Mouse (Mus musculus): ENCODE measurements at regions not wholly inside any gene's neighbourhood (a gene's known extent, or its start where the extent isn't known, plus 50 kb on each side); places are given as distances from the start of the nearest gene placed in this dataset.

DNA sequence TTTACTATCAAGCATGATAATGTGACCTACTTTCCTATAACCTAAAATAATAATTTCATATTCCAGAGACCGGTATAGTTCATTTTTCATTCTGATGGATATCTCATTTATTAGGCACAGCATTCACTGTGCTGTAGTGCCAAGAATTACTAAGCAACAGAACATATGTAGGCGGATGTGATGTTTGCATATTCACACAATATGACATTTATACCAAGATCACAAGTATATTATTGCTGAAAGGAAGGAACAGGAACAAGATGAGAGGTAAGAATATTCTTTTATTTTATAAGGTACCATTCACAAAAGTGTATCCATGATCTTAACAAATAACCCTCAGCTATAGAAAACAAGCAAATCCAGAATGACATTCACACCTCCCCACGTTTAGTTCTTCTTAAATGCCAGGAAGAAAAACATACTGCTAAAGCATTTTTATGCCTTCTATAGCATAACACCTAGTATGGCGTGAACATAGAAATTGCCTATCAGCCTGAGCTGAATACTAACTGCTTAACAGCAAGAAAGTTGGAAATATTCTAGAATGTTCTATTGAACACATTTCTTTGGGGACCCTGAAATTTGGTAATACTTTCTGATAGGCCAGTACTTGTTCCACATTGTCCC is 1062.8 kb upstream of the Acvr2a start:
- no peak for DNase-seq (ENCODE audit: low spot score)

DNA sequence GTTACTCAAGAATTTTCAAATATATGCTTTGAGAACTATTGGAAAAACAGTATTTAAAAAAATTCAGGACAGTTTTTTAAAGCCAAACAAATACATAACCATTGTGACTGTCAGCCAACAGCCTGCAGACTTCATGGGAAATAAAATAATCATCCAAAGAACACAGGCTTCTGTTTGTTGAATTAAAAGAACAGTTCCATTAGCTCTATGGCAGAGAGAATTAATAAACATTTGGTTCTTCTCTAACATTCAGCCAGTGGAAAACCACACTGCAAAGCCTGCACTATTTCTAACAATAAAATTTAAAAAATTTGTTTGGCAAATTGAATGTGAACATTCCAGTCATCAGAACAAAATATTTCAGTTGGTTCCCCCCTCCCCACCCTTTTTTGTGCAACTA is 1058.2 kb upstream of the Acvr2a start:
- no peak for DNase-seq (ENCODE audit: low spot score)

DNA sequence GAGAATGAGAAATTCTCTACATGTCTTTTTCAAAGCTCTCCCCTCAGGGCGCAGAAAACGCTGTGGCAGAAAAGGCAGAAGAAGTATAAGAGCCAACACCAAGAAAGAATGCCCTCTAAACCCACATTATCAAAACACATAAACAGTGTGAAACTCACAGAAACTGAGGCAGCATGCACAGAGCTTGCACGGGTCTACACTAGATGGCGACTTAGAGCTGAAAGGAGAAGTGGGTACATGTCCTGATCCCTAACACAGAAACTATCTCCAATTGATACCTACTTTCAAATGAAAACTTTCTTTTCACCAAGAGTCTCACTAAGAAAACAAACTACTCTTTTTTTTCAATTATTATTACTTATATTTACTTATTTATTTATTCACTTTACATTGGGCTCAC is 1057.7 kb upstream of the Acvr2a start:
- DNase-seq (ENCODE audit: low spot score) = no peak

DNA sequence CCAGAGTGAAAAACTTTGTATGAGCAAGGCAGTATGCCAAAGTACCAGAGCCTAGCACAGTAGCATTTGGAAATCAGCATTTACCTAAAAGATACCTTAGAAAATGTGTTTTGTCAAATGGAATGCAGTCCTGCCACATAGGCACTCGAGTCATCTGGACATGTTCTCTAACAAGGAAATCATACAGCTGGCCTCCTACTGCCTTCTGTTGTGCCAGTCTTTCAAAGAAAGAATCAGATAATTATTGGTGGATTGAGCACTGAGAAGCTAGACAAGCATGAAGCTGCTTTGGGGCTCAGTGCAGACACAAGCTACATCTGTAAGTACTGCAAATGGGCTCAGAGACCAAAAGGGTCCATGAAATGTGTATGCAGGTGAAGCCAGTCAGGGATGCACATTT is 1038.1 kb upstream of the Acvr2a start:
- no peak for DNase-seq (ENCODE audit: low spot score)

DNA sequence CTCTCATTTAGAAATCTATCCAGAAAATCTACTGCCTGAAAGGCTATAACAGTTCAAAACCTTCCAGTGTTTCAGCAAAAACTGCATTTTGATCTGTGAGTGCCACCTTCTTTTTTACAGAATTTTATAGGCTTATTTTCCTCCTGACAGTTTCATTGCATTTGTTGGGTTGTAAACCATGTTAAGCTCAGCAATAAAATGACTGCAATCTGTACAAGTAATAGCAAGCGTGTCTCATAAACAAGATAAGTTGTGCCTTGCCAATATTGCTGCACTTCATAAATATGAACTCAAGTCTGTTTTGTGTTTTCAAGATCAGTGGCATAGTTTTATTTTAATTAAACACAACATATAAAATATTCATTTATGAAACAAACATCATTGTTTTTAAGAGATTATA is 1036.9 kb upstream of the Acvr2a start:
- DNase-seq (ENCODE audit: low spot score) = no peak

DNA sequence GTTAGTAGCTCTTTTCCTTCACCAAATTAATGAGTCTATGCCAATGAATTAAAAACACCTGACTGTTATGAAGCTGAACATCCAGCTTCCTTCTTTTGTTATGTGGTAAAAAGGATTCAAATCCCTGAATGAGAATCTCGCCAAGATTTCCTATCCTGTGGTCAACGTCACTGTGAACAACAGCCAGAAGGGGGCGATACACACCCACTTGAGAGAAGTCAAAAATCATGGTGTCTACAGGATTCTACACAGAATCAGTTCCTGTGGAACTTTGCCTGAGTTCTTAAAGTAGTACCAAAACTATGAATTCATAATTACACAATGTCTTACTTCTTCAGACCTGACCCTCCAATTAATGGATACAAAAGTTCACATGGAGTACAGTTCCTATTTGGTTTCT is 1028.1 kb upstream of the Acvr2a start:
- peak; percentile 69 for DNase-seq (ENCODE audit: low spot score)

DNA sequence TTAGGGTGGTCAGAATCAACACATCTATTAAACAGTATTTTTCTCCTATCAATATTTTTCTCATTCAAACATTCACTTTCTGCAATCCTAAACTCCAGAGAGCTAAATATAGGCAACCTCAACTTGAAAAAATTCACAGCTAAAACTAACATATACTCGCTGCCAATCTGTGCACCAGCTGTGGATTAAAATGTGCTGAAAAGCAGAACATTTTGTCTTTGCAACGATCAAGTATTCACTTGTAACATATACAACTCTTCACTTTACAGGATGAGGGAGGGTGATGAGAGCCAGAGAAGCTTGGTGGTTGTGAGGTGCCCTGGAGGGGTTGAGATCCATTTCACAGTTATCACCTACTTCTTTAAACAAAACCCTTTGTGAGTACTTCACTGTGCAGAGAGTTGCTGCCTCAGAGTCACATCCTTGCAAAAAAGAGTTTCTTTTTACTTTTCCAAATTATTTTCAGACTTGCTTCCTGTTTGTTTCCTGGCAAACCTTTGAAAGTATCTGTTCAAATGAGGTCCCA is 991.1 kb upstream of the Acvr2a start:
- DNase-seq (ENCODE audit: low spot score) = no peak

DNA sequence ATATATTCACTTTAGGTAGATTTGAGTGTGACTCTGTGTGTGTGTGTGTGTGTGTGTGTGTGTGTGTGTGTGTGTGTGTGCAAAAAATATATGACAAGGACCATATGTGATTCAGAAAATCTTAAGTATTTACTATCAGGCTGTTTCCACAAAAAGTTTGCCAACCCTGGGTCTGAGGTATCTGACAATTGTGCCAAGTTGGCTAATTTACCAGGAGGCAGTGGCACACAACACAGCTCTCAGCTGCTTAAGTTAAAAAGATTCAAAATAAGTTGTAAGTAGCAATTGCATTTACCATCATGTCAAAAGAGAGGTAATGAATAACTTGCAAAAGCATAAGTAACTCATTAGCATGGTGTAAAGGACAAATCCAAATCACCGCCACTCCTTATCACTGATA is 981.4 kb upstream of the Acvr2a start:
- DNase-seq (ENCODE audit: low spot score) = no peak

DNA sequence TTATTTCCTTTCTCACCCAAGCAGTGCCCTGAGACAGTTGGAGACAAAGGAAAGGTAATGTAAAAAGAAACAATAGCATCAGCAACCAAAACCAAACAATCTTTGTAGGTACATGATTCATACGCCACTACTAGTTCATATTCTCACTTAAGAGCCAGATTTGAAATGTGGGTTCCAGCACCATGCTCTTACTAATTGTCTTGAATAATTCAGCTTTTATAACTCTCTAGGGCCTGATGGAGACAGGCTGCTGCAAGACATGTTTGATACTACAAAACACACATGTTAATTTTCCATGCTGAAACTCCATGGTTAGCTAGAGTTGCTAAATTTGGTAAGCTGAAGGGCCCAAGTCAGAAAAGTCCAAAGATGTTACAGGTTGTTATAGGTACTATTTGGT is 980.4 kb upstream of the Acvr2a start:
- DNase-seq (ENCODE audit: low spot score) = no peak

DNA sequence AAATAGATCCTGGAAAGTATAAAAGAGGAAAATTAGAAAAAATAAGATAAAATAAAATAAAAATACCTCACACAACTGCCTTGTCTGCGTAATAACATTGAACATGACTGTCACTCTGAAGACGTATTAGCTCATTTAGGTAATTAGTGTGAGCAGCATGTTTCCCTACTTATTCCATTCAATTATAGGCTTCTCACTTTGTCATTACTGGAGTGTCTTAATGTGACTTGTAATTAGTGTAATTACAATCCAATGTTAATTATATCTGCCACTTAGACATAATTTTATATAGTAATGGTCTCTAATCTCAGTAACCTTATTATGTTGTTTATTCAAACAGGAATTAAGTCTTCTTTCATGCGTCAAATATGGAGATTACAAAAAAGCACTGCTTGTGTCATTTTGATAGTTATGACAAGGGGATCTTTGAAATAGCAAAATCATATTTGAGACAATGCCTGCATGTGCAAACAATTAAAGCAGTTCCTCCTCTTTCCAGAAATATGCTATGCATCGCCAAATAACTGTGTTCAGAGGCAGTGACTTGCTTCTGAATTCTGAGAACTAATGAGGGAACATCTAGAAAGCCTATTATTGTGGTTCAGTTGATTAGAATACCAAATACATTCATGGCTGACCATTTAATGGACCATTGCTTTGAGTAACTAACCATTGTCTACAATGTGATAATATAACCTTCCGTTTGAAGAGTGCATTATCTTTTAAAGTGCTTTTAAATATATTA is 979.7 kb upstream of the Acvr2a start:
- DNase-seq (ENCODE audit: low spot score) = peak; percentile 42

DNA sequence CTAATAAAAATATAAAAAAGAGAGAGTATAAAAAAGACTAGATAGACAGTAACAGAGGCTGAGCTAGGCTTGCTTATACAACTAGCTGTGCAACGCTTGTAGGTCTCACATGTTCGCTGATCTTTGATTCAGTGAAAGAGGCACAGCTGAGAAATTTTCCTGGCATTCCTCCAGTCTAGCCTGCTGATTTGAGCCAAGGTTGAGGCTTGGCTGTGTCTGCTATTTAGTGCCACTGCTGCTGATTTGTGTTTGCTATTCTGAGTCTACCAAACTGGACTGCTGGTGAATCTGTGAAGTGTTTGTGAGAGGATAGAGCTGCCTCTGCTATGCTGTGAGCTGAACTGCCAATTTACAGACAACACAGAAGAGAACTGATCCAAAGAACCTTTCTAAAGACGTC is 956.7 kb upstream of the Acvr2a start:
- DNase-seq (ENCODE audit: low spot score) = no peak

DNA sequence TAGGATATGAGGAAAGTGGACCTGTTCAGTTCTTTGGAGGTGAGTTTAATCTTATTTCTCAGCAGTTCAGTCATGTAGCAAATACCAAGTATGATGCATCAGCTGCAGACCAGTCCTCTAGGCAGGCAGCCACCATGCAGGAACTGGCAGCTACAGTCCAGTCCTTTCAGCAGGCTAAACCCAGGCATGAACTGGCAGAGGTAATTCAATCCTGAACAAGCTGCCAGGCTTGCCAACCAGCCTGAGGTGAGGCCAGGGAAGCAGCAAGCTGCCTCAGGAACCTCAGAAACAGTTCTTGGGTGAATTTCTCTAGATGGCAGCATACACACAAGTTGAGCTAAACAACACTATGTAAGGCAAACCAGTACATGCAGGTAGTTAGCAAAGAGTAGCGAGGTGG is 951.5 kb upstream of the Acvr2a start:
- DNase-seq (ENCODE audit: low spot score) = no peak

DNA sequence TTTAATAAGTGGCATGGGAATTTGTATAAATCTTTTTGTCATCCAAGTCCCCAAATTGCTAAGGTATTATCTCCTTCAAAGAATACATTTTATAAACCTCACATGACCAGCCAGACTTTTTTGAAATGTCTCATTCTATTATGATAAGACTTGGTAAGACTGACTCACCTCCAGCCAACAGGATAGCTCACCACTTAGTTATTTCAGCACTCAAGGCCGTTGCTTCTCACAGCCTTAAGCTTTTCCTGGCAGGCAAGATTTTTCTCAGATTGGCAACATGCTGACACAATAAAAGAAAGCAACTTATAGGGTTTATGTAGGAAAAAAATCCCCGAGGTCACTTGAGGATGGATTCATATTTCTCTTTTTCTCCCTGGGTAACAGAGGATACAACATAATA is 935.9 kb upstream of the Acvr2a start:
- DNase-seq (ENCODE audit: low spot score) = no peak

DNA sequence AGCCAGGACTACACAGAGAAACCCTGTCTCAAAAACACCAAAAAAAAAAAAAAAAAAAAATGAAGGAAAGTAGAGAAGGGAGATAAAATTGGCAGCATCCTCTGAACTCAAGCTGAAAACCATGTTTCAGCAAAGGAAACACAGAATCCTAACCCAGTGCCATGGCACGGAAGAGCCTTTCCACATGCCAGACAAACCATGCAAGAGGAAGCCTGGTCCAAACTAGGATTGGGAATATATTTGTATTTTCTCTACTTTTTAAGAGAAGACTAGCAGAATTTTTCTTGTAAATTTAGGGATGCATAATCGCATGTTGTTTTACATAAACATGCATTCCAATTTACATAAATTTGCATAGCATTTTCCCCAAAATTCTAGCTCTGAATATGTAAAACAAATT is 934.8 kb upstream of the Acvr2a start:
- no peak for DNase-seq (ENCODE audit: low spot score)

DNA sequence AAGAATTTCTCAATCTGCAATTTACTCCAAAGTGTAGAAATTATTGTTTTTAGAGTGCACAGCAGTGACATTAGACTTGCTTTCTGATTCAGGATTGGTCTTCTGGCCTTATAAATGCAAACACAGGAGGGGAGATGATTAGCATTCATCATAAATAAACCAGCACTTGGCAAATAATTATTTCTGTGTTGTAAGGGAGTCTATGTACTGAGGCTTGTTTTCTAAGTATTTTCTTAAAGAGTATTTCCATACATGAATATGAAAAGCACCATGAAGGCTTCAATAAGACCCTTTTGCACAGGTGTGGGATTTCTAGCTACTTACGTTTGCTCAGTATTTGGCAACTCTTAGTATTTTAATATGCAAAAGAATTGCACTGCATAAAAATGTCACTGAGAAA is 934.1 kb upstream of the Acvr2a start:
- no peak for DNase-seq (ENCODE audit: low spot score)

DNA sequence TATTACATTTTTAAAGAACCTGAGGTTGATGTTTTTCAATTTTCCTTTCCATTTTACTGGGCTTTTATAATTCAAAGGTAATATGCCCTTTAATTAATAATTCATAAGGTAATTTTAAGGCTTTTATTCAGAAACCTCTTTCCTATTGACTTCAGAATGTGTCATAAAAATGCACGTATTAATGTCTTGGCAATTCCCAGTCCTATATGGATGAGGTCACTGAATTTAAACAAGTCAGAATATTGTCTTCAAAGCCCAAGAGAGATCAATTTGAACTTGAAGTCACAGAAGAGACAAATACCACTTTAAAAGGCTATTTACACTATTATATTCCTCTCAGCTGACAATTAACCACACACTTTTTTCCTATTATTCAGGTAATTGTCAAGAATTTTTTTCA is 925.7 kb upstream of the Acvr2a start:
- DNase-seq (ENCODE audit: low spot score) = no peak

DNA sequence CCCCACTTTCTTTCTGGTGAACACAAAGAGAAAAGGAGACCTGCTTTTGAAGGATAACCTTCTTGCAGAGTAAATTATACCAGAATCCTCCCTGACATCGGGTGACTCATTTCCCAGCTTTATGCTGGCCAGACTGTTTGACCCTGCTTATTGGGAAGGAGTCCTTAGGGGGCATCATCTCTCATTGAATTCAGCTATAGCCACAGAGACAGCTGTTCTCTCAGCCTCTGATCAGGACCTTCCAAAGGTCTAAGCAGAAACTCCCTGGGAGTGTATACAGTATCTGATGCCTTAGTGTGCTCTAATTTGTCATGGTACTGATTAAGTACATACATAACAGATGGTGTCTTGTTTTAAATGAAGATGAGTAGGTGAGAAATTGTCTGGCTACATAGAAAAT is 922.5 kb upstream of the Acvr2a start:
- no peak for DNase-seq (ENCODE audit: low spot score)

DNA sequence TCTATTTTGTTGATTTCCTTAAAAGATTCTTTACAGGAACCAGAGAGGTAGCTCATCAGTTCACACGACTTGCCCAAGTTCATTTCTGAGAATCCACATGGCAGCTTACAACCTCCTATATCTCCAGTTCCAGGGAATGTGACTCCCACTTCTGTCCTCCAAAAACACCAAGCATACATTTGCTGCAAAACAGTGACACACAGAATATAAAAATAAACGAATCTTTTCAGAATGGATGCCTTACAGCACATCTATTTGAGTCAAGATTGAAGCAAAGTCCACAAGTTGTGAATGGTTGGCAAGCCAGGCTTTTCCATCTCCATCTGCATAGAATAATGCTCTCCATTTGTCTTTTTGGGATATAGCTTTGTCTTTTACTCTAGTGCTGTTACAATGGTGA is 921.0 kb upstream of the Acvr2a start:
- no peak for DNase-seq (ENCODE audit: low spot score)

DNA sequence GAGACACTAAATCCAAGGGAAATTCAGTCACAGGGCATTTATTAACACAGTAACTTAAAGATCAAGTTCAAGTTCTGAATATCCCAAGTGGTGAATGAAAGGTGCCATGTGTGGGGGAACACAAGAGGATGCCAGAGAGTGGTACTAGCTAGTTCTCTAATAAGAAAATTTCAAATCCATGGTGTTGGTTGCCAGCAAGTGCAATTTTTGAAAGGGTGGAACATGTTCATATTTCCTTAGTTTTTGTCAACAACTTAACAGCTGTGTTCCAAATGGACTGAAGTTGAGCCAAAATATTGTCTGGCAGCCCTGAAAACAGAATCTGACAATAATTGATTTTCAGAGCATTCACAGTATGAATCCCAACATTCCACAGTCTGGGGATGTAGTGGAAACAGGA is 919.1 kb upstream of the Acvr2a start:
- no peak for DNase-seq (ENCODE audit: low spot score)

DNA sequence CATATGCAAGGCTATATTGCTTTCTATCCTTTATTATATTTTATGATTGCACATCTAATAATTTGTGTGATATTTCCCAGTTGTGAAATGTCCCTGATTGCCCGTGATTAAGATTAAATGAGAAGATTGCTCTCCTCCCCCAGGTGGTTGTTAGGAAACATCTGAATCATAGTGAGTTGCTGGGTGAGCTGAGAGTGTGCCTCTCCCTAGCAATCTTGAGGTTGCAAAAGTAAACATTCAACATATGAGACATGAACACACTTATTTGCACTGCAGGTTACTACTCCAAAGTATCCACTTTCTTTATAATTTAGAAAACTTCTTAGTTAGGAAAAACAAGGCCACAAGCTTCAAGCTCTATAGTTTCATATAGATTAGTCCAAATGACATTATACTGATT is 899.6 kb upstream of the Acvr2a start:
- DNase-seq (ENCODE audit: low spot score) = no peak

DNA sequence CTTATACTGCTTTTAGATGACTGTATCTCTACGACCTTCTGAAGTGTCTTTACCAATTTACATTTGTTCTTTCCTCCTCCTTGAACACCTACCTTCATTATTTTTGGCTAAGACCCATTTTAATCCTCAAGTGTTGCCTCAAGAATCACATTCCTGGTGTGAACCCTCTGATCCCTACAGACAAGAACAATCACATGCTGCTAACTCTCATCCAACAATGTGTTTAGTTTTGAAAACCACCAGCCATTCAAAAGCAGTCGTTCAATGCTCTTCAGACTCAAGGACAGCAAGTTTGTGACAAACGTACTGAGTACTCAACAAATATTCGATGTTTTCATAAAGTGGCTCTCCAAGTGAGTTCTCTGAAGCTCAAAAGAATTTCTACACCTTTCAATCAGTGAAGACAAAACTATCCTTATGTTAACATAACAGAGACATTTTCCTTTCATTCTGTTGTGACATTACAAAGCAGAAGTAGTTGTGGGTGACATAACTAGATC is 898.9 kb upstream of the Acvr2a start:
- DNase-seq (ENCODE audit: low spot score) = no peak

DNA sequence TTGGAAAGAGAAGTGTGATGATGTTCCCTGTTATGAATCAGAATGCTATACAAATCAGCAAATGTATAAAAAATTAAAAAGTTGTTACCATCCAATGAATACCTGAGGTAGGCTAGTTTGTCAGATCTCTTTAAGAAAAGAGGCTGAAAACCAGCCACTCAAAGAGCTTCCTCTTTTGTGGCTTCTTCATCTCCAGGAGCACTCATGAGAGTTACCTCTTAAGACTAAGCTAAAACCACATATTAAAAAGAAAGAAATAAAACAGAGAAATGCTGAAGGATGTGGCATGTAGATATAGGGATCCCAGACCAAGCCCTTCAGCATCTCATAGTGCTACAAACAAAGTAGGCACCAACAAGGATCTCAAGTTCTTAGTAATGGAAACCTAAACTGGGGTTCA is 890.9 kb upstream of the Acvr2a start:
- no peak for DNase-seq (ENCODE audit: low spot score)

DNA sequence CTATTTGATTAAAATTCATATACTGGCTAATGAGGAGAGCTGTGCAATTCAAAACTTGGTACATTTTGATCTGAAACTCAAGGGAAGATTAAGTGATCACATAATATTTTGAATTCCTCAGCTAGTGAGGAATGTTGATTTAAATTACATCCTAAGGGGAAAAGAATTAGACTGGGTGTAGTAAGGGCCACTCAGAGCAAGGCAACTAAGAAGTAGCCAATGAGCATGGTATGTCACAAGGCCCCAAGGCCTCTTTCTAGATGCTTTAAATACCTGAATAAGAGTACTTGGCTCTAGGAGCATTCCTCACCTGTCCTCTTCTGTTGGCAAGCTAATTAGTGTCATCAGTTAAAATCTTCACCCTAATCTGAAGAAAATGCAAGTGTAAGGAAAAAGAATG is 887.3 kb upstream of the Acvr2a start:
- no peak for DNase-seq (ENCODE audit: low spot score)

DNA sequence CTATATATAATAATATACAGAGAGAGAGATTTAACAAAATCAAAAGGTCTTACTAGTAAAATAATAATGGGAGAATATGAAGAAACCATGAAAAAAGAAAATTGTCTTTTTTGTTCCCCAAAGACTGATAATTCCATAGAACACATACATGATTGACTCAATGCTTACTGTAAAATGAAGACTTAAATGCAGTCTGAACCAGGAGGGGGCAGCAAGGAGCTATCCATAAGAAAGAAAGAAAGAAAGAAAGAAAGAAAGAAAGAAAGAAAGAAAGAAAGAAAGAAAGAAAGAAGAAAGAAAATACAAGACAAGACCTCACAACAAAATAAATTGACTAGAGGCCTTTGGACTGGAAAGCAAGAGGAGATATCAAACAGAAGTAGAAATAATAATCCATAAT is 868.8 kb upstream of the Acvr2a start:
- DNase-seq (ENCODE audit: low spot score) = peak; percentile 5

Measured in retina, embryonic 14.5 days (tissue).